Mouse (Mus musculus): Measurements from ENCODE around the gene Pum2.

Gene Pum2

DNA sequence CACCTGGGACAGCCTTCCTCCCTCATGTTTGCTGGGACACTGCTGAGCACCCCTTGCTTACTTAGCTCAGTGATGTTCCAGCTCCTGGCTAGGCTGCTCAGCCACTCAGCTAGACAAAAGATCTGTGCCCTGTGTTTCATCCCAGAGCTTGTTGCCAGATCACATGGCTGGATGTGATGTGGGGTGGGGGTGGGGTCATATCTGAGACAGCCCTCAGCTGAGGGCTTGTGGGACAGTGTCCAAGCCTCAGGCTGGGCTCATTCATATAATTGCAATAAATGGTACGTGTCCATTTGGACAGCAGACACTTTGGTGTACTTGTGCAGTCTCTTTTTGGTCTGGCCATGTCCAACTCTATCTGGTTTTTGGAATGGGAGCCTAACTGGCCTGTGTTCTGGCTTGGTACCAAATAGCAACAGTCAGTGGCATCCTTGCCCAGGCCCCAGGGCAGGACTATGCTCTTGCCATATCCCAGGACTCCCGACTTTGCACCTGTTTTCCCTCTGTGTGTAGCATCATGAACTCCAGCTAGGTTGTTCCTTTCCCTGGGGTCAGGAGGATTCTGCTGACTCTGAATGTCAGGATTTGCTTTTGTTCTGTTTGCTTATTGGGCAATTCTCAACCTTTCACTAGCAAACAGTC, 119.6 kb downstream of the Pum2 start:
- no peak for DNase-seq (ENCODE audit: low read depth, low spot score)

GRCm38 (mm10) chr12:8797936-8798335, 124.0 kb downstream of the Pum2 start:
- DNase-seq (ENCODE audit: low read depth, low spot score), result no peak

- DNase-seq (ENCODE audit: low read depth, low spot score), result no peak
Measured at GRCm38 (mm10) chr12:8798486-8799020, 124.6 kb downstream of the Pum2 start.

All from embryo, embryonic 11.5 days (tissue).